Mouse (Mus musculus): ENCODE measurements around the gene Sidt1.
A peak's percentile ranks its signal among the peaks of the same experiment; 100 is the strongest.

Sidt1 gene

GRCm38 (mm10) chr16:44332861-44333284 is at the start of gene Sidt1:
Gene Sidt1, minus strand, starts transcription at chr16:44333196.
- DNase-seq (ENCODE audit: low read depth, low spot score), result peak; percentile 17

- DNase-seq (ENCODE audit: low read depth, low spot score), result no peak
Measured at GRCm38 (mm10) chr16:44381578-44381977, 48.6 kb upstream of the Sidt1 start.

- DNase-seq (ENCODE audit: low read depth, low spot score), result no peak
Measured at GRCm38 (mm10) chr16:44380006-44380405, 47.0 kb upstream of the Sidt1 start.

- no peak for DNase-seq (ENCODE audit: low read depth, low spot score)
Measured at GRCm38 (mm10) chr16:44375459-44375858, 42.5 kb upstream of the Sidt1 start.

GRCm38 (mm10) chr16:44365522-44365921 is 32.5 kb upstream of the Sidt1 start:
- DNase-seq (ENCODE audit: low read depth, low spot score), result no peak

- peak; percentile 34 for DNase-seq (ENCODE audit: low read depth, low spot score)
Measured at GRCm38 (mm10) chr16:44361921-44362890, 29.2 kb upstream of the Sidt1 start.

GRCm38 (mm10) chr16:44357571-44358268 is 24.7 kb upstream of the Sidt1 start:
- DNase-seq (ENCODE audit: low read depth, low spot score), result no peak

- no peak for DNase-seq (ENCODE audit: low read depth, low spot score)
Measured at GRCm38 (mm10) chr16:44356291-44356690, 23.3 kb upstream of the Sidt1 start.

- DNase-seq (ENCODE audit: low read depth, low spot score), result no peak
Measured at GRCm38 (mm10) chr16:44349801-44350397, 16.9 kb upstream of the Sidt1 start.

- DNase-seq (ENCODE audit: low read depth, low spot score), result peak; percentile 94
Measured at GRCm38 (mm10) chr16:44347071-44347901, 14.3 kb upstream of the Sidt1 start, which contains the start of gene Spice1. Gene Spice1, plus strand, starts transcription at chr16:44347121.

- no peak for DNase-seq (ENCODE audit: low read depth, low spot score)
Measured at GRCm38 (mm10) chr16:44337541-44337940, 4.5 kb upstream of the Sidt1 start.

- peak; percentile 33 for DNase-seq (ENCODE audit: low read depth, low spot score)
Measured at GRCm38 (mm10) chr16:44331995-44332860, 768 bp downstream of the Sidt1 start.

- no peak for DNase-seq (ENCODE audit: low read depth, low spot score)
Measured at GRCm38 (mm10) chr16:44331671-44331994, 1.4 kb downstream of the Sidt1 start.

- peak; percentile 16 for DNase-seq (ENCODE audit: low read depth, low spot score)
Measured at GRCm38 (mm10) chr16:44331154-44331553, 1.8 kb downstream of the Sidt1 start.

- DNase-seq (ENCODE audit: low read depth, low spot score), result no peak
Measured at GRCm38 (mm10) chr16:44330657-44331056, 2.3 kb downstream of the Sidt1 start.

- no peak for DNase-seq (ENCODE audit: low read depth, low spot score)
Measured at GRCm38 (mm10) chr16:44328644-44329043, 4.4 kb downstream of the Sidt1 start.

GRCm38 (mm10) chr16:44320232-44320631 is 12.8 kb downstream of the Sidt1 start:
- DNase-seq (ENCODE audit: low read depth, low spot score), result no peak

GRCm38 (mm10) chr16:44316350-44316749 is 16.6 kb downstream of the Sidt1 start:
- no peak for DNase-seq (ENCODE audit: low read depth, low spot score)

- no peak for DNase-seq (ENCODE audit: low read depth, low spot score)
Measured at GRCm38 (mm10) chr16:44313422-44313821, 19.6 kb downstream of the Sidt1 start.

GRCm38 (mm10) chr16:44305606-44306005 is 27.4 kb downstream of the Sidt1 start:
- DNase-seq (ENCODE audit: low read depth, low spot score), result no peak

Data from mesoderm, embryonic 11.5 days (tissue).